Mouse (Mus musculus) erythroblast, embryonic 14.5 days (primary cell): ENCODE measurements at regions not wholly inside any gene's neighbourhood (a gene's known extent, or its start where the extent isn't known, plus 50 kb on each side); places are given as distances from the start of the nearest gene placed in this dataset.

ENCODE experiments used
- GATA1 ChIP-seq: IDR thresholded peaks from 2 replicates; pipeline ENCODE4 v1.6.1; 2012; ENCODE audit warnings: low read length, inconsistent platforms, mixed read lengths
- TAL1 ChIP-seq: IDR thresholded peaks from 3 replicates; pipeline ENCODE4 v1.6.1; 2012; ENCODE audit warnings: low read length, inconsistent platforms, mixed read lengths

DNA sequence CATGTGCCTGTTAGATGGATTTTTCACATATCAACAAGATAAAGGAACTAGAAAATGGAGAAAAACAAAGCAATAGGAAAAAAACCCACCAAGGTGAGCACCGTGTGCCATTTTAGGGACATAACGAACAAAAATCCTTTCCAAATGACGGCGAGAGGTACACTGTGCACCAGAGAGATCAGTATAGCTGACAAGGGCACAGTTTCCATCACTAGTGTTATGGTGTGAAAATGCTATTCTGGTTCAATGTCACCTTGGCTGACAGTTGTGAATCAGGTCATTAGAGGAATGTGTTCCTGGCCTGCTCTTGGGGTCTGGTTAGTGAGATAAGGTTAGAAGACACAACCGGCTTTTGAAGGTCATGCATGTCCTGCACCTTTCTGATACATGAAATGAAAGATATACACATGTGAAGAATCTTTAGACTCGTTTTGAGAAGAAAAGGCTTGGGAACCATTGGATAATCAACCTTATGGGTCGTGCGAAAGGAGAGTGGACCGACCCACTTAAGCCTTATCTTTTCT lies 76.5 kb upstream of the P2ry1 start:
- TF ChIP-seq TAL1 (no peak), GATA1 (no peak)
